Mouse (Mus musculus) thymus, adult 2 months (tissue): Measurements from ENCODE around the gene Serbp1. TPM values are rescaled to one million over a fixed set of nuclear protein-coding genes. Genes with fewer than 3 reads are reported as not detected.
A peak's percentile ranks its signal among the peaks of the same experiment; 100 is the strongest.

Experiments
- DNase-seq: peaks from one replicate; pipeline ENCODE4 v3.0.0; 2021
- H3K27ac ChIP-seq: fragments of 200-500 bp; 2 replicates; pipeline ENCODE4 v1.5.1; 2012; ENCODE audit warnings: low read length, control low read depth; ENCODE audit not compliant: control insufficient read depth, insufficient read depth
- H3K27me3 ChIP-seq: fragments of 200-500 bp; 2 replicates; pipeline ENCODE4 v1.6.1; 2012; ENCODE audit warnings: mild to moderate bottlenecking, low read length, moderate library complexity, mixed read lengths; ENCODE audit not compliant: control insufficient read depth, insufficient read depth
- H3K36me3 ChIP-seq: fragments of 200-500 bp; 2 replicates; pipeline ENCODE4 v1.6.1; 2012; ENCODE audit warnings: mild to moderate bottlenecking, low read length, moderate library complexity; ENCODE audit not compliant: control insufficient read depth, insufficient read depth
- H3K4me1 ChIP-seq: fragments of 200-500 bp; replicated peaks from 2 replicates; pipeline ENCODE4 v1.6.1; 2012; ENCODE audit warnings: low read length; ENCODE audit not compliant: control insufficient read depth, insufficient read depth
- H3K4me3 ChIP-seq: fragments of 200-500 bp; 2 replicates; pipeline ENCODE4 v1.5.1; 2012; ENCODE audit warnings: mild to moderate bottlenecking, low read length, control low read depth, moderate library complexity; ENCODE audit not compliant: control insufficient read depth, insufficient read depth
- CTCF ChIP-seq: fragments of 200-500 bp; IDR thresholded peaks from 2 replicates; pipeline ENCODE4 v1.5.1; 2012; ENCODE audit warnings: mild to moderate bottlenecking, control low read depth, low read length, moderate library complexity, borderline replicate concordance; ENCODE audit not compliant: control insufficient read depth, poor library complexity, insufficient read depth; ENCODE audit errors: extremely low read depth
- POLR2A ChIP-seq: fragments of 200-500 bp; IDR thresholded peaks from 2 replicates; pipeline ENCODE4 v1.6.1; 2012; ENCODE audit warnings: mild to moderate bottlenecking, low read length, control low read depth, moderate library complexity; ENCODE audit not compliant: control insufficient read depth, poor library complexity, insufficient read depth; ENCODE audit errors: extremely low read depth
- WGBS: fragments of 180-500 bp; shearing (Covaris S2); methylation state at CpG from one replicate; pipeline ENCODE4 v1.1.7; 2018; 5-methylcytosine and 5-hydroxymethylcytosine counted together
- polyA plus RNA-seq: library from polyadenylated mRNA; depleted of rRNA; stranded (reverse); fragments of >200 nt; gene quantifications from 2 replicates; pipeline ENCODE4 v1.2.3, GENCODE M21; 2012

The Serbp1 gene
- polyA plus RNA-seq, 1 experiment = 95.1 TPM

DNA sequence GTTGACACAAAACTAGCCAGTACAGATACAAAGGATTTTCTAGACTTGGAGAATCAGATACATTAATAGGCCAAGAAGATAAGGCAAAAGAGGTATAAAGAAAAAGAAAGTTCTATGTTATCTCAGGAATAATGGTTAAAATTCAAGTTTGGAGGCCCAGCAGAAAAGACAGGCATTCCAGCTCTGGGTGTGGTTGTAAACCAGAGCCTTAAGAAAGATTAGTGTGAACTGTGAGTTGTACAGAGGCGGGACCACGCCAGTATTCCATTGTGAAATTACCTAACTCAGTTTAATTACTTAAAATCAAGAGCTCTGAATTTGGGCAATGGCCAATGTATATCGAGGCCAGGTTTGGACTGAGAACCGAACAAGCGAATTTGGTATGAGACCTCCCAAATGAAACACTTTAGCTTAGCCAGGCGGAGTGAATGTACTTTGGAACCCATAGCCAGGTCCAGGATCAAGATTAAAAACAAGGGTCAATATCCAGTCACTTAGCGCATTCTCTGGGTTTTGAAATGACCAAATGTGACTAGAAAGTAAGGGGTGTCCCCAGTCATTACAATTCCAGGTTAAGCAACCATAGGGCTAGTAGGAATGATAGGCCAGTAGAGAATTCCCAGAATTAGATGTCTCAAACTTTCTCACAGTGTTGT, 5.9 kb downstream of the Serbp1 start:
- no peaks in the 10 kb centered on the region for H3K4me1 ChIP-seq
- no peaks in the 10 kb centered on the region for H3K27me3 ChIP-seq
- no peak for DNase-seq
- no peak overlapping the region for H3K4me3 ChIP-seq
- no peak for TF ChIP-seq POLR2A
- no peak for TF ChIP-seq CTCF
- 96% methylated on average over 7 of the region's 7 CpGs for WGBS
- no peak overlapping the region for H3K27ac ChIP-seq
- no peaks in the 10 kb centered on the region for H3K36me3 ChIP-seq

DNA sequence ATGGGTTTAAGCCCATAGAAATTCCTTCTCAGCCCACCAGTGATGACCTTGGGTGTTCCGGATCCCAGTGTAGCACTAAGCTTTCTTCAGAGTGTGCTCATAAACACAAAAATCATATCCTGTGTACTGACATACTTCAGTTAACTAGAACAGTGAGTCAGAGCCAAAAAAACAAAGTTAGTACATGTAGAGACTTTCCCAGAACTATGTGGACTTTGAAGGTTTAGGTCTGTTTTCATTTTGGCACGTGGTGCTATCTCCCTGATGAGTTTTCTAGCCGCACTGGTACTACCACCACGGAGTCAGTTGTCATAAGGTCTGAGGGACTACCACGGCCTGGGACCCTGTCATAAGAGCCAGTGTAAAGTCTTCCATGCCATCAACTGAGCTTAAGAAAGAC, 6.5 kb downstream of the Serbp1 start:
- WGBS = 92% methylated on average over 5 of the region's 5 CpGs
- H3K27ac ChIP-seq = no peak overlapping the region
- no peaks in the 10 kb centered on the region for H3K36me3 ChIP-seq
- no peak overlapping the region for H3K4me3 ChIP-seq
- no peaks in the 10 kb centered on the region for H3K4me1 ChIP-seq
- no peak for DNase-seq
- no peaks in the 10 kb centered on the region for H3K27me3 ChIP-seq
- no peak for TF ChIP-seq POLR2A
- no peak for TF ChIP-seq CTCF

DNA sequence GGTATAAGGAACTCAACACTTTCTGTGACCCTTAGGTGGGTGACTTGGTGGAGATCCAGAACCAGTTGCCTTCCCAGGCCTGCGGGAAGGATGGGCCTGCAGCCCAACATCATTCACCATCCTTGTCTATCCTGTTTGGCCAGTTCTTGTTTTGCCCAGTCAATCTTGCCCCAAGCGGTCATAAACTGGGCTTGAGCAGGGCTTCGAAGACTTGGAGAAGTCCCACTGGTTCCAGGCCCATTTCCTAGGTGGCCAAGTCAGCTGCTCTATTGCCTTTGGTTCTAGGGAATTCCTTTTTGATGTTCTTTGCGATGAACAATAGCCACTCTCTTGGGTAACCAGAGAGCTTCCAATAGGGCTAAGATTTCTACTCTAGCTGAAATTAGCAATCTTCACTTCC, 13.1 kb downstream of the Serbp1 start:
- 98% methylated on average over 4 of the region's 4 CpGs for WGBS
- TF ChIP-seq CTCF (no peak), POLR2A (no peak)
- no peak for DNase-seq
- Histone ChIP-seq H3K27me3 (no peaks in the 10 kb centered on the region), H3K36me3 (no peaks in the 10 kb centered on the region), H3K4me1 (no peaks in the 10 kb centered on the region), H3K27ac (no peak overlapping the region), H3K4me3 (no peak overlapping the region)

DNA sequence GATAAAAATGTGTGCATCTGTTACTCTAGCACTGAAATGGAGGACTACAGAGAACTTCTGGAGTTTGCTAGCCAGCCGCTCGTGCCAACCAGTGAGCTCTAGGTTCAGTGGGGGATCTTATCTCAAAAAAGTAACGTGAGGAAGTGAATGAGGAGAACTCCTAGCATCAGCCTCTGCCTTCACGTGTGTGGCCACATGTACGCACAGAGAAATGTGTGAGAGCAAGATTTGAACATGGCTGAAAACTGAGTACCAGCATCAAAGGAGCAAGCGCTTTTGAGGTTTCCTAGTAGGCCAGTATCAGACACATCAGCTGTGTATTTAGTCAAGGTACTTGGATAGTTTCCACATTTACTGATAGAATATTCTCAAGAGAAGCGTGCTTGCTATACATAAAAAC, 27.0 kb downstream of the Serbp1 start:
- TF ChIP-seq POLR2A (no peak), CTCF (no peak)
- H3K4me3 ChIP-seq = no peak overlapping the region
- no peaks in the 10 kb centered on the region for H3K36me3 ChIP-seq
- WGBS = 24% methylated on average over 7 of the region's 7 CpGs
- H3K27me3 ChIP-seq = no peaks in the 10 kb centered on the region
- H3K4me1 ChIP-seq = no peaks in the 10 kb centered on the region
- DNase-seq = no peak
- H3K27ac ChIP-seq = no peak overlapping the region

DNA sequence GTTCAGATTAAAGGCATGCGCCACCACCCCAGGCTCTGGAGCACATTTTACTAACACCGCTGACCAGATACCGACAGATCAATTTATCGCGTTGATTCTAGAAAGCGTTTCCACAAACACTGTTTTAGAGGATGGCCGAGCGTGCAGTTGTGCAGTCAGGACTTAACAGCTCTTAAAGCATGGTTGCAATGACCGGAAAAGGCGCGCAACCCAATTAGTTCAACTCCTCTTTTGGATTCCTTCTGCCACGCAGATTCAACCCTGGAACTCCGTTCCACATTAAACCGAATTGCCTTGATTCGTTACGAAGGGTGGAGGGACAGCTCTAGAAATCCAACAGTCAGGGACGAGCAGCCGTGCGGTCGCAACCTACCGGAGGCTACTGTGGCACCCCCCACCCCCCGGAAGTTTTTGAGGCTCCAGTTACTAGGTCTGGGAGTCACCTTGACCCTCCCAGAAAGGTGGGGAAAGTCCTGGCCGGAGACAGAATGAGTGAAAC, 28.2 kb downstream of the Serbp1 start:
- no peak for TF ChIP-seq POLR2A
- no peak for TF ChIP-seq CTCF
- Histone ChIP-seq H3K4me3 (peak overlapping the region; percentile 69), H3K27ac (peak overlapping the region; percentile 78), H3K27me3 (no peaks in the 10 kb centered on the region), H3K36me3 (peaks cover under 1% of the 10 kb centered on the region; the same call in 1 of the 2 replicates), H3K4me1 (no peaks in the 10 kb centered on the region)
- under 1% methylated on average over 23 of the region's 23 CpGs for WGBS
- no peak for DNase-seq

DNA sequence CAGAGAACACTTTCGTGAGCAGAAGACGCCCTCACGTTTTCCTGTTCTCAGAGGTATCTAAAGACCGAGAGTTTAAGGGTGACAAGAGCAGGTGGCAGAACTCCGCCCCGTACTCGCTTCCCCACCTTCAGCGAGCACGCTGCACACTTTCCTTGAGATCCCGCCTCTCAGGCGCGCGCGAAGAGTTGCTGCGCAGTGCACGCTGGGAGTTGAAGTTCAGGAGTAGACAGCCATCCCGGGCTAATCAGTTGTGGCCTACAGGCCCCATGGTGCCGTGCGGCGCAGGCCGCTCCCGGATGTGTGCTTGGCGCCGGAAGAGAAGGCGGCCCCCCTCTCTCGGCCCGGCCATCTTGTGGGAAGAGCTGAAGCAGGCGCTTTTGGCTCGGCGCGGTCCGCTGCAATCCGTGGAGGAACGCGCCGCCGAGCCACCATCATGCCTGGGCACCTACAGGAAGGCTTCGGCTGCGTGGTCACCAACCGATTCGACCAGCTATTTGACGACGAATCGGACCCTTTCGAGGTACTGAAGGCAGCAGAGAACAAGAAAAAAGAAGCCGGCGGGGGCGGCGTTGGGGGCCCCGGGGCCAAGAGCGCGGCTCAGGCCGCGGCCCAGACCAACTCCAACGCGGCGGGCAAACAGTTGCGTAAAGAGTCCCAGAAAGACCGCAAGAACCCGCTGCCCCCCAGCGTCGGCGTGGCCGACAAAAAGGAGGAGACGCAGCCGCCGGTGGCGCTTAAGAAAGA, 28.9 kb downstream of the Serbp1 start:
- Histone ChIP-seq H3K4me3 (peak overlapping the region; percentile 69), H3K4me1 (no peaks in the 10 kb centered on the region), H3K27ac (peak overlapping the region; percentile 78), H3K27me3 (no peaks in the 10 kb centered on the region), H3K36me3 (peaks cover 6% of the 10 kb centered on the region)
- TF ChIP-seq CTCF (peak; percentile 63; the same call in 1 of the 2 replicates), POLR2A (peak; percentile 81)
- peak; percentile 98 for DNase-seq
- WGBS = under 1% methylated on average over 68 of the region's 68 CpGs
